Comparison of ENCODE assay signal across 8 mouse cellular contexts in genomic region chr11:102881314-102882198, GRCm38 (mm10). TPM values are rescaled to one million over a fixed set of nuclear protein-coding genes. Genes with fewer than 3 reads are reported as not detected.
DNase-seq lines count a peak whose midpoint lies in the region; ATAC-seq and TF ChIP-seq lines count a peak whose summit lies in the region.

No protein-coding gene starts in this region.

- 0 out of 2 replicates have a peak, but pooled peaks cover 9% of the 10 kb centered on the region for H3K27me3 ChIP-seq in heart, embryonic 15.5 days
- H3K27me3 ChIP-seq in forebrain, embryonic 11.5 days (ENCODE audit: control insufficient read depth, insufficient read depth, low read length) = no peaks in the 10 kb centered on the region
- H3K27me3 ChIP-seq in stomach, embryonic 15.5 days (replicated peaks) = 0 out of 2 replicates have a peak, but pooled peaks cover 2% of the 10 kb centered on the region

- peaks cover 38% of the 10 kb centered on the region for H3K4me1 ChIP-seq in heart, embryonic 15.5 days (replicated peaks)
- H3K4me1 ChIP-seq in ES-E14 (ENCODE audit: control insufficient read depth in 2 of 2, insufficient read depth in 2 of 2, low read length in 2 of 2, poor library complexity in 1 of 2) = peaks cover 0 to 2% of the 10 kb centered on the region in 2 experiments; a peak in 1 of 4 replicates
- peaks cover 12% of the 10 kb centered on the region for H3K4me1 ChIP-seq in forebrain, embryonic 11.5 days (replicated peaks; ENCODE audit: control insufficient read depth, insufficient read depth, low read length)
- 0 out of 2 replicates have a peak, but pooled peaks cover 17% of the 10 kb centered on the region for H3K4me1 ChIP-seq in stomach, embryonic 15.5 days

- peak overlapping the region; percentile 77 for H3K4me2 ChIP-seq in heart, embryonic 15.5 days
- peak overlapping the region; percentile 88 for H3K4me2 ChIP-seq in forebrain, embryonic 11.5 days (ENCODE audit: low read depth, low read length, severe bottlenecking)
- peak overlapping the region; percentile 79 for H3K4me2 ChIP-seq in stomach, embryonic 15.5 days

- no peaks in the 10 kb centered on the region for H3K9me3 ChIP-seq in heart, embryonic 15.5 days (replicated peaks)
- no peaks in the 10 kb centered on the region for H3K9me3 ChIP-seq in ES-E14 (ENCODE audit: control insufficient read depth, insufficient read depth, low read depth, low read length)
- H3K9me3 ChIP-seq in forebrain, embryonic 11.5 days (ENCODE audit: control insufficient read depth, low read length) = no peaks in the 10 kb centered on the region
- no peaks in the 10 kb centered on the region for H3K9me3 ChIP-seq in stomach, embryonic 15.5 days

- no peak for DNase-seq in heart, postnatal 14 days
- DNase-seq in ES-E14 (ENCODE audit: low read depth, low spot score) = no peak
- DNase-seq in forebrain, embryonic 11.5 days (ENCODE audit: low spot score) = no peak
- DNase-seq in liver = peak; percentile 44
- no peak for DNase-seq in yolk sac, embryonic 10.5 days (ENCODE audit: low spot score)
- no peak for DNase-seq in spleen, postnatal 14 days (ENCODE audit: low spot score in 2 of 2)

- peaks cover 8% of the 10 kb centered on the region for H3K36me3 ChIP-seq in heart, embryonic 15.5 days
- H3K36me3 ChIP-seq in ES-E14 (ENCODE audit: control insufficient read depth, insufficient read depth, low read length, poor library complexity, severe bottlenecking) = peaks cover 3% of the 10 kb centered on the region
- H3K36me3 ChIP-seq in forebrain, embryonic 11.5 days (ENCODE audit: control insufficient read depth, insufficient read depth, low read length) = peaks cover 2% of the 10 kb centered on the region; the same call in 1 of the 2 replicates
- H3K36me3 ChIP-seq in stomach, embryonic 15.5 days = peaks cover 1% of the 10 kb centered on the region; the same call in 1 of the 2 replicates

- H3K27ac ChIP-seq in heart, embryonic 15.5 days = peak overlapping the region; percentile 87; the same call in 1 of the 2 replicates
- H3K27ac ChIP-seq in ES-E14 (ENCODE audit: insufficient read depth, low read depth, low read length, poor library complexity, severe bottlenecking) = no peak overlapping the region
- H3K27ac ChIP-seq in forebrain, embryonic 11.5 days (ENCODE audit: low read depth, low read length) = peak overlapping the region; percentile 79; the same call in 1 of the 2 replicates
- peak overlapping the region; percentile 89; the same call in 1 of the 2 replicates for H3K27ac ChIP-seq in stomach, embryonic 15.5 days

- WGBS in heart, embryonic 15.5 days = 9% methylated on average over 13 of the region's 13 CpGs
- WGBS in forebrain, embryonic 11.5 days = 17% methylated on average over 13 of the region's 13 CpGs
- 16% methylated on average over 13 of the region's 13 CpGs for WGBS in stomach, embryonic 15.5 days

- peak overlapping the region; percentile 75 for H3K4me3 ChIP-seq in heart, embryonic 15.5 days
- peak overlapping the region; percentile 71 to 74 for H3K4me3 ChIP-seq in ES-E14 (ENCODE audit: insufficient read depth in 1 of 2, low read depth in 1 of 2, low read length in 2 of 2, poor library complexity in 1 of 2, severe bottlenecking in 1 of 2)
- peak overlapping the region; percentile 80 for H3K4me3 ChIP-seq in forebrain, embryonic 11.5 days (ENCODE audit: low read depth, low read length)
- peak overlapping the region; percentile 81 for H3K4me3 ChIP-seq in stomach, embryonic 15.5 days (replicated peaks)

- no peak for ATAC-seq in heart, embryonic 15.5 days (replicated peaks; ENCODE audit: insufficient number of reproducible peaks, insufficient read depth, low FRiP score, low read depth)
- ATAC-seq in forebrain, embryonic 11.5 days (replicated peaks; ENCODE audit: low FRiP score) = no peak; the same call in 1 of the 2 replicates
- ATAC-seq in stomach, embryonic 15.5 days (ENCODE audit: insufficient read depth, low FRiP score, low read depth) = no peak

- intact Hi-C loops in heart, postnatal 14 days (cut with DNase I) = no loop called here

- H3K9ac ChIP-seq in heart, embryonic 15.5 days = peak overlapping the region; percentile 75
- peak overlapping the region; percentile 79 for H3K9ac ChIP-seq in ES-E14 (ENCODE audit: insufficient read depth, low read depth, low read length, poor library complexity, severe bottlenecking)
- H3K9ac ChIP-seq in forebrain, embryonic 11.5 days (ENCODE audit: low read length) = peak overlapping the region; percentile 88
- H3K9ac ChIP-seq in stomach, embryonic 15.5 days = peak overlapping the region; percentile 80; the same call in 1 of the 2 replicates

- in situ Hi-C loops in ES-E14 (cut with MboI; ENCODE audit: low sequenced_read_pairs in 2 of 2, unreplicated experiment in 2 of 2) = no loop called here

TF ChIP-seq in ES-E14, 5 proteins besides CTCF, POLR2A, EP300 and RAD21:
- TF ChIP-seq HCFC1 (IDR thresholded peaks at IDR 0.05; ENCODE audit: borderline replicate concordance, insufficient read depth, low read length) = no peak
TF ChIP-seq in ES-E14: peak in this region for 0.

RNA-seq across cellular contexts. Expression of gene Ccdc103, which starts 0.6 kb away (rescaled TPM):
- polyA plus RNA-seq in heart, embryonic 15.5 days (2015; fragmentation: Nextera tagmentation; extraction: Ambion mirVana) = 0.55 and 0.84 TPM in 2 replicates
- total RNA-seq in heart, postnatal 14 days (2021) = under 1 TPM; 0.14 to 0.22 TPM
- 0.48 and 1.1 TPM in 2 replicates for total RNA-seq in ES-E14 (2012; rRNA removed)
- polyA plus RNA-seq in forebrain, embryonic 11.5 days (2014; fragmentation: Nextera tagmentation; extraction: Ambion mirVana) = 2.3 and 3.5 TPM in 2 replicates
- polyA plus RNA-seq in stomach, embryonic 15.5 days (2015; fragmentation: Nextera tagmentation; extraction: Ambion mirVana) = 1.1 TPM in 2 replicates

RNA-seq across cellular contexts. Expression of gene Eftud2, which starts 0.8 kb away (rescaled TPM):
- polyA plus RNA-seq in heart, embryonic 15.5 days (2015; fragmentation: Nextera tagmentation; extraction: Ambion mirVana) = 90.7 and 120 TPM in 2 replicates
- 10 to 100 TPM; 39.2 to 40.5 TPM for total RNA-seq in heart, postnatal 14 days (2021)
- total RNA-seq in ES-E14 (2012; rRNA removed) = 161 and 198 TPM in 2 replicates
- polyA plus RNA-seq in forebrain, embryonic 11.5 days (2014; fragmentation: Nextera tagmentation; extraction: Ambion mirVana) = 317 and 330 TPM in 2 replicates
- polyA plus RNA-seq in stomach, embryonic 15.5 days (2015; fragmentation: Nextera tagmentation; extraction: Ambion mirVana) = 155 and 169 TPM in 2 replicates

RNA-seq across cellular contexts. Expression of gene Fam187a, which starts 3.4 kb away (rescaled TPM):
- not detected in 2 replicates for polyA plus RNA-seq in heart, embryonic 15.5 days (2015; fragmentation: Nextera tagmentation; extraction: Ambion mirVana)
- not detected for total RNA-seq in heart, postnatal 14 days (2021)
- not detected in 2 replicates for total RNA-seq in ES-E14 (2012; rRNA removed)
- not detected in 2 replicates for polyA plus RNA-seq in forebrain, embryonic 11.5 days (2014; fragmentation: Nextera tagmentation; extraction: Ambion mirVana)
- not detected in 2 replicates for polyA plus RNA-seq in stomach, embryonic 15.5 days (2015; fragmentation: Nextera tagmentation; extraction: Ambion mirVana)

RNA-seq across cellular contexts. Expression of gene Gfap, which starts 19.2 kb away (rescaled TPM):
- polyA plus RNA-seq in heart, embryonic 15.5 days (2015; fragmentation: Nextera tagmentation; extraction: Ambion mirVana) = 0.11 and 0.44 TPM in 2 replicates
- total RNA-seq in heart, postnatal 14 days (2021) = under 1 TPM; 0.15 to 0.36 TPM
- total RNA-seq in ES-E14 (2012; rRNA removed) = 0.36 and 0.42 TPM in 2 replicates
- 0.09 TPM in 1 of 2 replicates, not detected in the other for polyA plus RNA-seq in forebrain, embryonic 11.5 days (2014; fragmentation: Nextera tagmentation; extraction: Ambion mirVana)
- polyA plus RNA-seq in stomach, embryonic 15.5 days (2015; fragmentation: Nextera tagmentation; extraction: Ambion mirVana) = 0.70 and 1.2 TPM in 2 replicates

RNA-seq across cellular contexts. Expression of gene Kif18b, which starts 43.4 kb away (rescaled TPM):
- 5.2 and 7.9 TPM in 2 replicates for polyA plus RNA-seq in heart, embryonic 15.5 days (2015; fragmentation: Nextera tagmentation; extraction: Ambion mirVana)
- 1 to 10 TPM; 2.1 to 3.3 TPM for total RNA-seq in heart, postnatal 14 days (2021)
- 38.4 and 51.0 TPM in 2 replicates for total RNA-seq in ES-E14 (2012; rRNA removed)
- polyA plus RNA-seq in forebrain, embryonic 11.5 days (2014; fragmentation: Nextera tagmentation; extraction: Ambion mirVana) = 13.0 and 13.3 TPM in 2 replicates
- 9.5 TPM in 2 replicates for polyA plus RNA-seq in stomach, embryonic 15.5 days (2015; fragmentation: Nextera tagmentation; extraction: Ambion mirVana)
